Mouse (Mus musculus): Measurements from ENCODE around the gene Prkn. TPM values are rescaled to one million over a fixed set of nuclear protein-coding genes. Genes with fewer than 3 reads are reported as not detected.

The Prkn gene
- polyA plus RNA-seq, 1 experiment from 2014 or later: 5.7 TPM

- H3K9me3 ChIP-seq (ENCODE audit: control insufficient read depth, low read length): no peaks in the 10 kb centered on the region; the same call in 1 of the 2 replicates
- H3K27me3 ChIP-seq (replicated peaks; ENCODE audit: control insufficient read depth, insufficient read depth, low read length): no peaks in the 10 kb centered on the region
- H3K4me3 ChIP-seq (ENCODE audit: low read length): no peak overlapping the region
- H3K36me3 ChIP-seq (ENCODE audit: control insufficient read depth, insufficient read depth, low read length): no peaks in the 10 kb centered on the region
- no peaks in the 10 kb centered on the region for H3K4me1 ChIP-seq (ENCODE audit: control insufficient read depth, insufficient read depth, low read depth, low read length)
- no peak overlapping the region for H3K4me2 ChIP-seq (ENCODE audit: low read length)
- WGBS: 66% methylated on average over 2 of the region's 2 CpGs
- H3K27ac ChIP-seq (ENCODE audit: low read depth, low read length): no peak overlapping the region
- no peak for ATAC-seq
- H3K9ac ChIP-seq (ENCODE audit: low read depth, low read length): no peak overlapping the region
These were observed 107.4 kb downstream of the Prkn start for GRCm38 (mm10) chr17:10947614-10948013.

GRCm38 (mm10) chr17:10959066-10959864 lies 119.1 kb downstream of the Prkn start:
- no peaks in the 10 kb centered on the region for H3K27me3 ChIP-seq (replicated peaks; ENCODE audit: control insufficient read depth, insufficient read depth, low read length)
- H3K27ac ChIP-seq (ENCODE audit: low read depth, low read length): no peak overlapping the region
- H3K9me3 ChIP-seq (ENCODE audit: control insufficient read depth, low read length): no peaks in the 10 kb centered on the region
- no peaks in the 10 kb centered on the region for H3K36me3 ChIP-seq (ENCODE audit: control insufficient read depth, insufficient read depth, low read length)
- H3K9ac ChIP-seq (ENCODE audit: low read depth, low read length): no peak overlapping the region
- ATAC-seq: no peak
- H3K4me2 ChIP-seq (ENCODE audit: low read length): no peak overlapping the region
- H3K4me3 ChIP-seq (ENCODE audit: low read length): no peak overlapping the region
- WGBS: 63% methylated on average over 10 of the region's 10 CpGs
- H3K4me1 ChIP-seq (ENCODE audit: control insufficient read depth, insufficient read depth, low read depth, low read length): no peaks in the 10 kb centered on the region

GRCm38 (mm10) chr17:10962151-10962550 lies 122.0 kb downstream of the Prkn start:
- no peaks in the 10 kb centered on the region for H3K4me1 ChIP-seq (ENCODE audit: control insufficient read depth, insufficient read depth, low read depth, low read length)
- no peak overlapping the region for H3K27ac ChIP-seq (ENCODE audit: low read depth, low read length)
- H3K4me2 ChIP-seq (ENCODE audit: low read length): no peak overlapping the region
- WGBS: 85% methylated on average over 5 of the region's 5 CpGs
- H3K36me3 ChIP-seq (ENCODE audit: control insufficient read depth, insufficient read depth, low read length): no peaks in the 10 kb centered on the region
- no peak for ATAC-seq
- H3K9ac ChIP-seq (ENCODE audit: low read depth, low read length): no peak overlapping the region
- no peak overlapping the region for H3K4me3 ChIP-seq (ENCODE audit: low read length)
- H3K27me3 ChIP-seq (replicated peaks; ENCODE audit: control insufficient read depth, insufficient read depth, low read length): no peaks in the 10 kb centered on the region
- no peaks in the 10 kb centered on the region for H3K9me3 ChIP-seq (ENCODE audit: control insufficient read depth, low read length)

DNA sequence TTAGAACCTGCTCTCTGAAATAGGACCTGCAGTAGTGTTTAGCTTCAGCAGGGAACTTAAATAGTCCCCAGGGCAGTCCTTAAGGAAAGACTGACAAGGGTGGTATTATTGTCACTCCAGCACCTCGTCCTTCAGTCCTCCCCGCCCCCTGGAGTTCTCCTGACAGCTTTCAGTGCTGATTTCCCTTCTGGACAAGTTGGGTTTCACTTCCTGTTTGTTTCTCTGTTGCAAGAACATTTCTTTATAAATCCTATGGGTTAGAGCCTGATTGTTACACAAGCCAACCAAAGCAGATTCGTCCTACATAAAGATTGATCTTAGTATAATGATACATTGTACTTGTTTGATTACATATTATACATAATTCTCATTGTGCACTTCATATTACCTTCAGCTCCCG lies 142.0 kb downstream of the Prkn start:
- Histone ChIP-seq H3K27me3 (replicated peaks; ENCODE audit: control insufficient read depth, insufficient read depth, low read length) (no peaks in the 10 kb centered on the region), H3K9ac (ENCODE audit: low read depth, low read length) (no peak overlapping the region), H3K4me1 (ENCODE audit: control insufficient read depth, insufficient read depth, low read depth, low read length) (no peaks in the 10 kb centered on the region; the same call in 1 of the 2 replicates), H3K9me3 (ENCODE audit: control insufficient read depth, low read length) (no peaks in the 10 kb centered on the region), H3K4me2 (ENCODE audit: low read length) (no peak overlapping the region), H3K4me3 (ENCODE audit: low read length) (no peak overlapping the region), H3K27ac (ENCODE audit: low read depth, low read length) (no peak overlapping the region), H3K36me3 (ENCODE audit: control insufficient read depth, insufficient read depth, low read length) (no peaks in the 10 kb centered on the region)
- no peak for ATAC-seq
- 76% methylated on average over 4 of the region's 4 CpGs for WGBS

- H3K4me2 ChIP-seq (ENCODE audit: low read length): no peak overlapping the region
- ATAC-seq: no peak
- WGBS: 51% methylated on average over 4 of the region's 4 CpGs
- H3K27ac ChIP-seq (ENCODE audit: low read depth, low read length): no peak overlapping the region
- no peaks in the 10 kb centered on the region for H3K9me3 ChIP-seq (ENCODE audit: control insufficient read depth, low read length)
- H3K4me1 ChIP-seq (ENCODE audit: control insufficient read depth, insufficient read depth, low read depth, low read length): no peaks in the 10 kb centered on the region; the same call in 1 of the 2 replicates
- H3K36me3 ChIP-seq (ENCODE audit: control insufficient read depth, insufficient read depth, low read length): no peaks in the 10 kb centered on the region
- H3K27me3 ChIP-seq (replicated peaks; ENCODE audit: control insufficient read depth, insufficient read depth, low read length): no peaks in the 10 kb centered on the region
- no peak overlapping the region for H3K9ac ChIP-seq (ENCODE audit: low read depth, low read length)
- no peak overlapping the region for H3K4me3 ChIP-seq (ENCODE audit: low read length)
These were observed 146.9 kb downstream of the Prkn start for GRCm38 (mm10) chr17:10987040-10987439.

GRCm38 (mm10) chr17:10997291-10997690 lies 157.1 kb downstream of the Prkn start:
- Histone ChIP-seq H3K36me3 (ENCODE audit: control insufficient read depth, insufficient read depth, low read length) (no peaks in the 10 kb centered on the region), H3K4me1 (ENCODE audit: control insufficient read depth, insufficient read depth, low read depth, low read length) (no peaks in the 10 kb centered on the region), H3K27ac (ENCODE audit: low read depth, low read length) (no peak overlapping the region), H3K4me2 (ENCODE audit: low read length) (no peak overlapping the region), H3K4me3 (ENCODE audit: low read length) (no peak overlapping the region), H3K27me3 (replicated peaks; ENCODE audit: control insufficient read depth, insufficient read depth, low read length) (no peaks in the 10 kb centered on the region), H3K9me3 (ENCODE audit: control insufficient read depth, low read length) (no peaks in the 10 kb centered on the region), H3K9ac (ENCODE audit: low read depth, low read length) (no peak overlapping the region)
- WGBS: 57% methylated on average over 5 of the region's 5 CpGs
- no peak for ATAC-seq

DNA sequence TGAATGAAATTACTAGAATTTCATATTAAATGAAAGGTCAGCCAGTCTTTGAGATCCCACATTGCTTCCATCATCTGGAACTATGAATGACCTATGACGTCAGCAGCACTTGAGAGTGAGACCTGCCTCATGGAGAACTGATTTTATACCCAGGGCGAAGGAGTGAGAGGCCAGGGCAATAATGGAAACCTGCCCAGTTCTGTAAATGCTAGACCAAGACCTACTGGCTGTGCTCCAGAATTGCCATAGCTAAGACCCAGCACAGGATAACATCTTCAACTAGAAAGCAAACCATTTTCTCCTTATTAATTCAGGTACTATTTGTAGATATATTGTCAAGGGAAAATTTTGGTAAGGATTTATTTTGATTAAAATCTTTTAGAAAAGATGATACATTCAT lies 183.2 kb downstream of the Prkn start:
- 84% methylated on average over 2 of the region's 2 CpGs for WGBS
- Histone ChIP-seq H3K9me3 (ENCODE audit: control insufficient read depth, low read length) (no peaks in the 10 kb centered on the region), H3K9ac (ENCODE audit: low read depth, low read length) (no peak overlapping the region), H3K4me2 (ENCODE audit: low read length) (no peak overlapping the region), H3K27ac (ENCODE audit: low read depth, low read length) (no peak overlapping the region), H3K4me1 (ENCODE audit: control insufficient read depth, insufficient read depth, low read depth, low read length) (no peaks in the 10 kb centered on the region), H3K36me3 (ENCODE audit: control insufficient read depth, insufficient read depth, low read length) (no peaks in the 10 kb centered on the region), H3K4me3 (ENCODE audit: low read length) (no peak overlapping the region), H3K27me3 (replicated peaks; ENCODE audit: control insufficient read depth, insufficient read depth, low read length) (no peaks in the 10 kb centered on the region)
- no peak for ATAC-seq

DNA sequence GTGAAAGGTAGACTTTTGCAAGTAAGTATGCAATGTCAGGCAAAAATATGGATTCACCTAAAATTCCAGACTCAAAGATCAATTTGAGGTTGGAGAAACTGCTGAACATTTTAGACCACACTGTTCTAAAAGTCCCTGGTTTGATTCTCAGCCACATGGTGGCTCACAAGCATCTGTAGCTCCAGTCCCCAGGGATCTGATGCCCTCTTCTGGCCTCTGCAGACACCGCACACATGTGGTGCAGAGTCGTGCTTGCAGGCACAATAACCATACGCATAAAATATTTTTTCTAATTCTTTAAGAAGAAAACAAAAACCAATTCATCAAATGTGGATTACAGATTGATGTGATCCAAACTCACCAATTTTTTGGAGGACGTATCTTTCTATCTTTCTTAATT lies 189.2 kb downstream of the Prkn start:
- Histone ChIP-seq H3K36me3 (ENCODE audit: control insufficient read depth, insufficient read depth, low read length) (no peaks in the 10 kb centered on the region), H3K9me3 (ENCODE audit: control insufficient read depth, low read length) (no peaks in the 10 kb centered on the region), H3K4me1 (ENCODE audit: control insufficient read depth, insufficient read depth, low read depth, low read length) (no peaks in the 10 kb centered on the region), H3K27ac (ENCODE audit: low read depth, low read length) (no peak overlapping the region), H3K4me3 (ENCODE audit: low read length) (no peak overlapping the region), H3K9ac (ENCODE audit: low read depth, low read length) (no peak overlapping the region), H3K4me2 (ENCODE audit: low read length) (no peak overlapping the region), H3K27me3 (replicated peaks; ENCODE audit: control insufficient read depth, insufficient read depth, low read length) (no peaks in the 10 kb centered on the region)
- ATAC-seq: no peak
- WGBS: 90% methylated on average over 4 of the region's 4 CpGs

- no peak overlapping the region for H3K4me2 ChIP-seq (ENCODE audit: low read length)
- H3K36me3 ChIP-seq (ENCODE audit: control insufficient read depth, insufficient read depth, low read length): no peaks in the 10 kb centered on the region
- WGBS: 81% methylated on average over 4 of the region's 4 CpGs
- H3K27ac ChIP-seq (ENCODE audit: low read depth, low read length): no peak overlapping the region
- H3K9ac ChIP-seq (ENCODE audit: low read depth, low read length): no peak overlapping the region
- H3K27me3 ChIP-seq (replicated peaks; ENCODE audit: control insufficient read depth, insufficient read depth, low read length): no peaks in the 10 kb centered on the region
- H3K9me3 ChIP-seq (ENCODE audit: control insufficient read depth, low read length): no peaks in the 10 kb centered on the region
- no peaks in the 10 kb centered on the region for H3K4me1 ChIP-seq (ENCODE audit: control insufficient read depth, insufficient read depth, low read depth, low read length)
- ATAC-seq: no peak
- H3K4me3 ChIP-seq (ENCODE audit: low read length): no peak overlapping the region
These were observed 190.8 kb downstream of the Prkn start for GRCm38 (mm10) chr17:11030936-11031335.
